In the genomic region with DNA sequence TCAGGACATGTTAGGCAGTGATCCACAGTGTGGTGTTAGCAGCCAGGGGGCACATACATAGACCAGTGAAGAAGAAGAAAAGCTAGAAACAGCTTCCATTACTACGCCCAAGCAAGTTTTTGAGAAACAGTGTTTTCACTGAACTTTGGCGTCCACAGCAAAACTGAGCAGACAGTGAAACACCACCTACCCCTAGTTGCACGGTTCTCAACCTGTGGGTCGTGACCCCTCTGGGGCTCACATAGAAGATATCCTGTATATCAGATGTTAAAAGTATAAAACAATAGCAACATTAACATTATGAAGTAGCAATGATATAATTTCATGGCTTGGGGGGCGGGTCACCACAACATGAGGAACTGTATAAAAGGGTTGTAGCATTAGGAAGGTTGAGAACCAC, we compare ENCODE assay signal across 33 mouse cellular contexts.
"Had no signal": no experiment of that assay in that cellular context is flagged by ENCODE, and none has a peak within 500 bp of the region (broad histone marks: within the 10 kb centered on the region; RNA-seq: fewer than 3 reads in every experiment).

No protein-coding gene starts in this region.

- H3K9me3 ChIP-seq: heart, embryonic 13.5 days; heart, embryonic 15.5 days; hindbrain, embryonic 10.5 days; hindbrain, embryonic 12.5 days; hindbrain, embryonic 13.5 days; hindbrain, embryonic 15.5 days; intestine, embryonic 15.5 days; kidney, embryonic 15.5 days had no signal

- H3K4me1 ChIP-seq: heart, embryonic 13.5 days; heart, embryonic 15.5 days; hindbrain, embryonic 10.5 days; hindbrain, embryonic 12.5 days; hindbrain, embryonic 13.5 days; hindbrain, embryonic 15.5 days; intestine, embryonic 15.5 days; kidney, embryonic 15.5 days had no signal

- H3K27me3 ChIP-seq: heart, embryonic 13.5 days; heart, embryonic 15.5 days; hindbrain, embryonic 12.5 days; hindbrain, embryonic 13.5 days; hindbrain, embryonic 15.5 days; intestine, embryonic 15.5 days; kidney, embryonic 15.5 days had no signal

- H3K4me3 ChIP-seq: heart, embryonic 13.5 days; heart, embryonic 15.5 days; hindbrain, embryonic 10.5 days; hindbrain, embryonic 12.5 days; hindbrain, embryonic 13.5 days; hindbrain, embryonic 15.5 days; intestine, embryonic 15.5 days; kidney, embryonic 15.5 days; layer of hippocampus, adult 2 months; left cerebral cortex, adult 2 months had no signal

- H3K36me3 ChIP-seq: heart, embryonic 13.5 days; heart, embryonic 15.5 days; hindbrain, embryonic 10.5 days; hindbrain, embryonic 12.5 days; hindbrain, embryonic 13.5 days; hindbrain, embryonic 15.5 days; intestine, embryonic 15.5 days; kidney, embryonic 15.5 days had no signal

- H3K27ac ChIP-seq: heart, embryonic 13.5 days; heart, embryonic 15.5 days; hindbrain, embryonic 10.5 days; hindbrain, embryonic 12.5 days; hindbrain, embryonic 13.5 days; hindbrain, embryonic 14.5 days; hindbrain, embryonic 15.5 days; hindbrain, postnatal 0 days; intestine, embryonic 15.5 days; kidney, embryonic 15.5 days; kidney, postnatal 0 days; layer of hippocampus, adult 2 months; left cerebral cortex, adult 2 months had no signal

- ATAC-seq: hindbrain, embryonic 16.5 days; hindbrain, postnatal 0 days; inflammation-experienced regulatory T-cells, adult 6 months; intestine, embryonic 15.5 days; intestine, embryonic 16.5 days; intestine, postnatal 0 days had no signal

- DNase-seq: heart, postnatal 10 days; heart, postnatal 36 days; heart, postnatal 4 days; kidney, adult 11 months; kidney, adult 18-20 months; kidney, adult 2 months; kidney, adult 8-10 months; kidney, adult 9 months; kidney, postnatal 10 days; kidney, postnatal 14 days; kidney, postnatal 25 days; kidney, postnatal 36 days; kidney, postnatal 4 days; layer of hippocampus, adult 9-11 months; layer of hippocampus, postnatal 36 days had no signal

- H3K4me2 ChIP-seq: heart, embryonic 11.5 days; heart, embryonic 13.5 days; heart, embryonic 15.5 days; hindbrain, embryonic 12.5 days; hindbrain, embryonic 13.5 days; hindbrain, embryonic 14.5 days; hindbrain, embryonic 15.5 days; intestine, embryonic 15.5 days; kidney, embryonic 15.5 days had no signal

- H3K9ac ChIP-seq: heart, embryonic 13.5 days; heart, embryonic 15.5 days; hindbrain, embryonic 12.5 days; hindbrain, embryonic 13.5 days; hindbrain, embryonic 14.5 days; hindbrain, embryonic 15.5 days; intestine, embryonic 15.5 days; kidney, embryonic 15.5 days had no signal
